Mouse (Mus musculus) embryo, embryonic 10.5 days (tissue): ENCODE data around the gene Mbtd1.

Experiments
- DNase-seq: peaks from one replicate; pipeline ENCODE4 v3.0.0-alpha.2; 2015; ENCODE audit warnings: low spot score

The Mbtd1 gene

DNA sequence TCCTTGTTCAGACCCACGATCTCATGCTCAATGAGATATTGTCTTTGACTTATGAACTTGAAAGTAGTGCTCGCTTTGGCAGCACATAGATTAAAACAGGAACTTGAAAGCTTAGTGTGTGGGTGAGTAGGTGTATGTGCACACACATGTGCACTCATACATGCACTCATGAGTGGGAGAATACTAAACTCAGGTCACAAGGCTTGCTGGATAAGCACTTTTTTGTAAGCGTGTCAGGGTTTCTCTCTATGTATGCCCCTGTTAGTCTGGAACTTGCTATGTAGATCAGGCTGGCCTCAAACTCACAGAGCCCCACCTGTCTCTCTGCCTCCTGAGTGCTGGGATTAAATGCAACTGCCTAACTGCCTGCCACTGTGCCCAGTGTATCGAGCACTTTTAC is 101.4 kb downstream of the Mbtd1 start:
- DNase-seq = no peak

DNA sequence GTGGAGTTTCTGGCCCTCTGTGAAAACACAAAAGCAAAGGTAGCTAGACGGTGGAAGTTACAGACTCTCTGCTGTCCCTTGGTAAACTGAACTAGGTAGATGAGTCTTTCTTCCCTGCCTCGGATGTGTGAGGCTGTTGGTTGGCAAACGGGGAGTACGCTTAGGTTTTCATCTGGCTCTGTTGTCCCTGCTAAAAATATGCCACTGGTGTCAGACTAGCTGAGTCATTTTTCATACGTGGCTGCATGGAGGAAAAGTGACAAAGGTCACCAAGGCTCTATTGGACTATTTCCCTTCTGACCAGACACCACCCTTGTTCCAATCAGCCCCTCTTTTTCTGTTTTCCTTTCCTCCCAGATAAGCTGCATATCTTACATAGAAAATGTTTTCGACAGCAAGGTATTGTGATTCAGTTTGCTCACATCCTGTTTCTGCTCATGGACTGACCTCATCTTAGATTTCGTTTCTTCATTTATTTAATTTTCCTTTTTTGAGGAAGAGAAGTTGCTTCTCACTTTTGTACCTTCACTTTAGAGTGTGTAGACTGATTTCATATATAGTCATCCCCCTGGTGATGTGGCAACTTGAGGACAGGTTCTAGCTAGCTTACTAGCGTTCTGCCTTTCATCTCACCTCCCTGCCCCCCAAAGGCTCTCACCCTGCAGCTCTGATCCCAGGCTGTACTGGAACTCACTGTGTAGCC is 102.1 kb downstream of the Mbtd1 start:
- no peak for DNase-seq

DNA sequence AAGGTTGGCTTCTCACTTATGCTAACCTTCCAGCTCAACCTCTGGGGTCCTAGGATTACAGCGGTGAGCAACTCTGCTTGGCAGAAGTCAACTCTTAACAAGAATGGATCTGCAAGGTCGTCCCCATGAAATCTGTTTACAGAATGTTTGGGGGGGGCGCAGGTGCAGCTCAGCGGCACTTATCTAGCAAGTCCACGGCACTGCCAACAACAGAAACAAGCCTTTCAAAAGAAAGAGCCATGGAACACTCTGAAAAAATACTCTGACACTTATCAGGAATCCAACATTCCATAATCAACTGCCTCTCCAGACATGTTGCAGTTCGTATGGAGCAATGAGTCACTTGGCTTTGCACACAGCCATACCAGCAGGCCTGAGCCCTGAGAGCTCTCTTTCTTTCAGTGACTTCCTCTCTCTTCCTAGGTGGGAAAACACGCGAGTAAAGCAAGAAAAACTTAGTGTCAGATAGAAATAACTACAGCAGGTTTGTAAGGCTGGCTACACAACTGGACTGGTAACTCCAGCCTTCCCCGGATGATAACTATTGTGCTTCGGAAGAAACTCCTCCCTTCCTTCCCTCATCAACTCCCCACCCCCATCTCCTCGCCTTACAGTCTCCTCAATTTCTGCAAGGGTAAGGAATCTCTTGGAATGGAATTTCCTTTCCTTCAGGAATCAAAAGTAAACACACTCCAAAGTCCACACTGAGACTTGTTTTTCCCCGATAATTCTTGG is 102.8 kb downstream of the Mbtd1 start:
- no peak for DNase-seq

DNA sequence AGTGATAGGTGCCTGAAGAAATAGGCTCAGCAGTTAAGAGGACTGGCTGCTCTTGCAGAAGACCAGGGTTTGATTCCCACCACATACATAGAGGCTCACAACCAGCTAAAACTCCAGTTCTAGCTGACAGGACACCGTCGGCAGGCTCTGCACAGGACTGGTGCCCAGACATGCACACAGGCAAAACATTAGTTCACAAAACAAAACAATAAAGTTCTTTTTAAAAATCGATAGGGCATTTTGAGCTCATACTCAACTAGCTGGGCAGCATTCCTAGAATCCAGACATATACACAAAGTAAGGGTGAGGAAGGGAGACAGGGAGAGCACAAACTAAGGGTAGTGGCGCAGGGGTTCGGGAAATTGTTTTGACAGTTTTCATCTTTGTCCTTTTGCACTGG is 108.9 kb downstream of the Mbtd1 start:
- no peak for DNase-seq

DNA sequence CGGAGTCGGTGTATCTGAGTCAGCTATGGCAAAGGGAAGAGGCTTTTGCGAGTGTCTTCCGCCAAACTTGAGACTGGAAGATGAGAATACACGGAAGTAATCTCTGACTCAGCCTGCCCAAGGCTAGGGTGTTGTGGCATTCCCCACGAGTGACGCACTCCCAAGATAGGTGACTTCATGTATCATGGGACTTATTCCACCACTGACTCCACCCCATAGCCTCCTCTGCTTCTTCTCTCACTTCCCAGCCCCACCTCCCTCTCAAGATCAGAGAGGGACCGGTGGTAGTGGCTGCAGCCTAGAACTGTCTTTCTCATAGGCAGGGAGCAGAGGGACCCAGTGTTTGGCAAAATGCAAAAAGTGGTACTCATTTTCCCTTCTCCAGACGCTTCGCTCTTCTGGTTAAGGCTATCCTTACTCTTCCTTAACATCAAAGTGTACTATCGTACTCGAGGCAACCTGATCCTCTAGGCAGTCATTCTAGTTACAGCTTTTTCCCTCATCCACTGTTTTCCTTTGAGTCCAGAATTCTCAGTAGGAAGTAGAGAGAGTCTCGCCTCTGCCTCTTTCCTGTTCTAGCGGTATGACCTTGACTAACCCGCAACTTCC is 109.6 kb downstream of the Mbtd1 start:
- peak; percentile 66 for DNase-seq

DNA sequence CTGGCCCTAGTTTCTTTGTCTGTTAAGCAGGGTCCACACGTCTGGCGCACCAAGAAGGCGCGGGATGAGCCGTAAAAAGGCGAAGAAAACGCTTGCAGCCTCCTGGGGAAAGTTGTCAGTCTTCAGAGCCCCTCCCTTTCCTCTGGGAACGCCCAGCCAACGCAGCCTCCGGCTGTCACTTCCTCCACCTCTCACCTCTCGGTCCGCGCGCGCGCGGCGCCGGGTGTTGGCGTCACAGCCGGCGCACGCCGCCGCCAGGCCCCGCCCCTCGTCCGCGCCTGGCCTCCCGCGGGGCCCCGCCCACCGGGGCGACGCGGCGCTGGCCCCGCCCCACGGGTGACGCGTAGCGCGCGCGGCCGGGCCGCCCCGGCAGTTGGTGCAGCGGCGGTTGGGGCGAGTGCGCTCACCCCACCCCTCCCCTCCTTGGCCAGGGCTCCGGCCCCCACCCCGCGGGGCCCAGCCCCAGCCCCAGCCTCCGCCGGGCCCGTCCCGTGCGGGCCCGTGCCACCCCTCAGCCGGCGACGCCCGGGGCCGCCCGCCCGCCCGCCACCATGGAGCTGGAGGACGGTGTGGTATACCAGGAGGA is 110.2 kb downstream of the Mbtd1 start, which contains the start of gene Spag9:
TSS of gene Spag9 (plus strand) at position 372 of the 586 bp plus-strand sequence.
- peak; percentile 96 for DNase-seq
